In genomic region chr7:107535311-107535710, GRCm38 (mm10) we compare ENCODE assay signal across 25 mouse cellular contexts. TPM values are rescaled to one million over a fixed set of nuclear protein-coding genes. Genes with fewer than 3 reads are reported as not detected.
A peak's percentile ranks its signal among the peaks of the same experiment; 100 is the strongest.
DNase-seq lines count a peak whose midpoint lies in the region; ATAC-seq and TF ChIP-seq lines count a peak whose summit lies in the region.
"Had no signal": no experiment of that assay in that cellular context is flagged by ENCODE, and none has a peak within 500 bp of the region (broad histone marks: within the 10 kb centered on the region; RNA-seq: fewer than 3 reads in every experiment).

No protein-coding gene starts in this region.

- H3K9ac ChIP-seq in forebrain, embryonic 11.5 days (ENCODE audit: low read length) = no peak overlapping the region
- H3K9ac ChIP-seq in lung, postnatal 0 days (replicated peaks; ENCODE audit: low read depth) = no peak overlapping the region
- H3K9ac ChIP-seq: embryonic facial prominence, embryonic 13.5 days; embryonic facial prominence, embryonic 15.5 days; forebrain, embryonic 13.5 days; forebrain, embryonic 15.5 days; forebrain, postnatal 0 days had no signal

- H3K9me3 ChIP-seq in forebrain, embryonic 11.5 days (ENCODE audit: control insufficient read depth, low read length) = no peaks in the 10 kb centered on the region; the same call in 1 of the 2 replicates
- no peaks in the 10 kb centered on the region for H3K9me3 ChIP-seq in lung, postnatal 0 days (ENCODE audit: low read length)
- H3K9me3 ChIP-seq: embryonic facial prominence, embryonic 15.5 days; forebrain, embryonic 10.5 days; forebrain, embryonic 13.5 days; forebrain, embryonic 15.5 days had no signal

- H3K4me3 ChIP-seq in forebrain, embryonic 11.5 days (ENCODE audit: low read depth, low read length) = no peak overlapping the region
- no peak overlapping the region for H3K4me3 ChIP-seq in lung, postnatal 0 days (ENCODE audit: low read depth, low read length)
- H3K4me3 ChIP-seq: embryonic facial prominence, embryonic 13.5 days; embryonic facial prominence, embryonic 15.5 days; erythroblast, embryonic 14.5 days; forebrain, embryonic 10.5 days; forebrain, embryonic 13.5 days; forebrain, embryonic 15.5 days had no signal

- 81% methylated on average over 4 of the region's 4 CpGs for WGBS in forebrain, embryonic 11.5 days
- WGBS in lung, postnatal 0 days = 75% methylated on average over 4 of the region's 4 CpGs

- H3K4me1 ChIP-seq in forebrain, embryonic 11.5 days (replicated peaks; ENCODE audit: control insufficient read depth, insufficient read depth, low read length) = no peaks in the 10 kb centered on the region
- H3K4me1 ChIP-seq in lung, postnatal 0 days (ENCODE audit: insufficient read depth, low read depth, low read length) = no peaks in the 10 kb centered on the region
- H3K4me1 ChIP-seq: embryonic facial prominence, embryonic 13.5 days; embryonic facial prominence, embryonic 15.5 days; forebrain, embryonic 13.5 days; forebrain, embryonic 15.5 days had no signal

- ATAC-seq in forebrain, embryonic 11.5 days (replicated peaks; ENCODE audit: low FRiP score) = no peak
- no peak for ATAC-seq in lung, postnatal 0 days
- ATAC-seq: activated CD4-positive, CD25-positive, alpha-beta regulatory T cell, adult 4 months; forebrain, embryonic 13.5 days; forebrain, embryonic 15.5 days; forebrain, postnatal 0 days; Patski had no signal

- DNase-seq in ES-CJ7 (ENCODE audit: low read depth, low spot score) (peak; percentile 42), R1 (ENCODE audit: low read depth, low spot score) (peak; percentile 63), liver (no peak)
- no peak for DNase-seq in forebrain, embryonic 11.5 days (ENCODE audit: low spot score)
- DNase-seq in lung, postnatal 0 days (ENCODE audit: low spot score) = no peak
- DNase-seq: adrenal gland, postnatal 10 days; adrenal gland, postnatal 25 days; cerebellum, adult 11 months; cerebellum, adult 18-20 months; cerebellum, adult 8-10 months; cerebellum, adult 9-11 months; cerebellum, postnatal 14 days; cerebellum, postnatal 36 days; embryo, embryonic 11 days; forebrain, postnatal 0 days had no signal

- TF ChIP-seq CTCF in lung, postnatal 0 days (IDR thresholded peaks at IDR 0.05) = no peak

- no peak overlapping the region for H3K4me2 ChIP-seq in forebrain, embryonic 11.5 days (ENCODE audit: low read depth, low read length, severe bottlenecking)
- H3K4me2 ChIP-seq in lung, postnatal 0 days (replicated peaks; ENCODE audit: low read depth, low read length) = no peak overlapping the region
- H3K4me2 ChIP-seq: embryonic facial prominence, embryonic 13.5 days; embryonic facial prominence, embryonic 15.5 days; forebrain, embryonic 13.5 days; forebrain, embryonic 15.5 days had no signal

- no peak for TF ChIP-seq EP300 in lung, postnatal 0 days (IDR thresholded peaks at IDR 0.05)

- no peak overlapping the region for H3K27ac ChIP-seq in forebrain, embryonic 11.5 days (ENCODE audit: low read depth, low read length)
- H3K27ac ChIP-seq in lung, postnatal 0 days (ENCODE audit: low read length) = no peak overlapping the region
- H3K27ac ChIP-seq: embryonic facial prominence, embryonic 13.5 days; embryonic facial prominence, embryonic 15.5 days; forebrain, embryonic 10.5 days; forebrain, embryonic 13.5 days; forebrain, embryonic 15.5 days had no signal

- no peaks in the 10 kb centered on the region for H3K27me3 ChIP-seq in forebrain, embryonic 11.5 days (ENCODE audit: control insufficient read depth, insufficient read depth, low read length)
- H3K27me3 ChIP-seq in lung, postnatal 0 days (replicated peaks; ENCODE audit: insufficient read depth, low read length) = no peaks in the 10 kb centered on the region
- H3K27me3 ChIP-seq: embryonic facial prominence, embryonic 13.5 days; embryonic facial prominence, embryonic 15.5 days; forebrain, embryonic 13.5 days; forebrain, embryonic 15.5 days had no signal

- H3K36me3 ChIP-seq in forebrain, embryonic 11.5 days (ENCODE audit: control insufficient read depth, insufficient read depth, low read length) = no peaks in the 10 kb centered on the region
- H3K36me3 ChIP-seq in lung, postnatal 0 days (ENCODE audit: insufficient read depth, low read length) = no peaks in the 10 kb centered on the region
- H3K36me3 ChIP-seq: embryonic facial prominence, embryonic 13.5 days; embryonic facial prominence, embryonic 15.5 days; forebrain, embryonic 10.5 days; forebrain, embryonic 15.5 days; G1E had no signal

RNA-seq across cellular contexts. Expression of gene Olfml1, which starts 31.9 kb away (rescaled TPM):
- polyA plus RNA-seq in forebrain, embryonic 11.5 days (2014; fragmentation: Nextera tagmentation; extraction: Ambion mirVana) = 5.6 and 6.9 TPM in 2 replicates
- 12.2 and 13.3 TPM in 2 replicates for polyA plus RNA-seq in lung, postnatal 0 days (2015; fragmentation: Nextera tagmentation; extraction: Ambion mirVana)
- polyA plus RNA-seq: activated CD4-positive, CD25-positive, alpha-beta regulatory T cell, adult 4 months; C2C12; erythroblast, embryonic 14.5 days; G1E; Patski had no signal

RNA-seq across cellular contexts. Expression of gene Ppfibp2, which starts 59.7 kb away (rescaled TPM):
- 3.2 and 4.2 TPM in 2 replicates for polyA plus RNA-seq in forebrain, embryonic 11.5 days (2014; fragmentation: Nextera tagmentation; extraction: Ambion mirVana)
- 15.8 and 17.5 TPM in 2 replicates for polyA plus RNA-seq in lung, postnatal 0 days (2015; fragmentation: Nextera tagmentation; extraction: Ambion mirVana)
- polyA plus RNA-seq: G1E had no signal

Comparison
In these comparisons a context has a peak if more than half of its experiments do, and no peak if none do; other contexts are left out.
1. DNase-seq: peak in ES-CJ7 (single experiment) and R1 (single experiment); none in forebrain, embryonic 11.5 days (single experiment), lung, postnatal 0 days (single experiment) and liver (single experiment).